Mouse (Mus musculus) NIH3T3 (cell line): ENCODE data around the gene Prdx6.
"Not testable (repeated sequence)": the region's sequence is repeated elsewhere in the genome, so short reads cannot be mapped to it uniquely, and the experiment has no call there.

Experiments
- DNase-seq: peaks from one replicate; pipeline ENCODE4 v3.0.0-alpha.2; 2012; ENCODE audit warnings: low read depth

Gene Prdx6

GRCm38 (mm10) chr1:161250031-161250603 is 902 bp downstream of the Prdx6 start:
- peak; percentile 65 for DNase-seq

- peak; percentile 30 for DNase-seq
Measured at GRCm38 (mm10) chr1:161249442-161249841, 1.6 kb downstream of the Prdx6 start.

GRCm38 (mm10) chr1:161248685-161249084 is 2.3 kb downstream of the Prdx6 start:
- DNase-seq = peak; percentile 60

- DNase-seq = peak; percentile 39
Measured at GRCm38 (mm10) chr1:161247643-161248580, 3.1 kb downstream of the Prdx6 start.

GRCm38 (mm10) chr1:161247176-161247575 is 3.8 kb downstream of the Prdx6 start:
- DNase-seq = no peak

DNA sequence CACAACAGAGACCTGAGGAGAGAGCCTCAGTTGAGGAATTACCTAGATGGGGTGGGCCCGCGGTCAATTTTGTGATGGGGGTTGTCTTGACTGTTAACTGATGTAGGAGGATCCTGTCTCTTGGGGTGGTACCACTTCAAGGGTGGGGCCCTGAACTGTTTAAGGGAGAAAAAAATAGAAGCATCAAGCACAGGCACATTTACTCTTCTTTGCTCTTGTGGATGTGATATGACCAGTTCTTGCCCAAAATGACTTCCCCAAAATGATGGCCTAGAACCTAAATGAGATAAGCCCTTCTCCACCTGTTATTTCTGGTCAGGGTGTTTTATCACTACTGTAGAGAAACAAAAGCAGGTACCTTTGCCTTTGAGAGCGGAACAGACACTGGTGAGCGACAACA is 13.3 kb downstream of the Prdx6 start:
- no peak for DNase-seq

DNA sequence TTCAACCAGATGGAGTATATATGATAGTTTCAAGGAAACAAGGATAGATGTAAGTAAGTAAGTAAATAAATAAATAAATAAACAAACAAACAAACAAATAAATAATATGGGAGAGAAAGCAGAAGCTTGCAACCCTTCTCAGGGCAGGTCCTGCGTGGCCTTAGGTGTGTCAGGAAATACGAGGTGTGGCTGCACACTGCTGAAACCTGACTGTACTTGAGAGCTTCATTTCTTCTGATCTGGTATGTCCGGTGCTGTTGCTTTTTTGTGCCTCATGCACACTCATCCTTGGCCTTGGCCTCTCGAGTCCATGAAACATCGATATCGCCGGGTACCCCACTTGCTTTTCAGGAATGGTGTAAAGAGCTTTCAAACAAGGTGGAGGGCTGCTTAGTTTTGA is 13.7 kb downstream of the Prdx6 start:
- no peak for DNase-seq

- DNase-seq = peak; percentile 64
Measured at GRCm38 (mm10) chr1:161233226-161233839, 17.7 kb downstream of the Prdx6 start.

DNA sequence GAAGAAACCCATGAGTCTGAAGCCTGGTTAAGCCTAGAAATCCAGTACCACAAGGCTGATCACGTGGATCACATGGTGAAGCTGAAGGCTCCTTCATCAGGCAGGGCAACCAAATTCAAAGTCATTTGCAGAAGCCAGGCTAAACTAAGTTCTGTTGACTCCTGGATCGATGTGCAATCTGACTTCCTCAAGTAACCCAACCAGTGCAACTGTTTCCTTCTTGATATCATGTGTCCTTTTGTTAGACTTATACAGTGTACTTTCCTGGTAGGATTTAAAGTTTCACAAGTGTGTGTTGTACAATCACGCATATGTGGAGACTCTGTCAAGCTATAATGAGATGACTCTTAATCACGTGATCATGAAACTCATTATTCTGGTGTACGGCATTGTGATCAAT is 18.8 kb downstream of the Prdx6 start:
- DNase-seq = no peak

DNA sequence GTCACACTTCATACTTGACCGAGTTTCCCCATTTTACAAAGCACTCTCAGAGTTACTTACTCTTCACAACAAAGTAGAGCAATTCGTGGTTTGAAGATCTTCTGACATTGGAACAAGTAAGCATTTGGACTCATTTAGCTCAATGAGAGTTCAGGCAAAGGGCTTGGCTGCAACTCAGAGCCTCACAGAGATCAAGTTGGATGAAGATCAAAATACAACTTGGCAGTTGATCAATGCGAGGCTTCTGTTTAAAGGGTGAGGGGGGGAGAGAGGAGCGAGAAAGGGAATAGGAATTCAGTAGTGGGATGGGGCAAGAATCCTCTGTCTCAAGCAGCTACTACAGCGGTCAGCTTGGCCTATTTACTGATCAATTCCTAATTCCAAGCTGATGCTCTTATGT is 26.2 kb downstream of the Prdx6 start:
- peak; percentile 78 for DNase-seq

- DNase-seq = no peak
Measured at GRCm38 (mm10) chr1:161219816-161220215, 31.2 kb downstream of the Prdx6 start.

- peak; percentile 77 for DNase-seq
Measured at GRCm38 (mm10) chr1:161214465-161214864, 36.6 kb downstream of the Prdx6 start.

- DNase-seq = no peak
Measured at GRCm38 (mm10) chr1:161199856-161200255, 51.2 kb downstream of the Prdx6 start.

- DNase-seq = not testable (repeated sequence)
Measured at GRCm38 (mm10) chr1:161196364-161196763, 54.7 kb downstream of the Prdx6 start.

DNA sequence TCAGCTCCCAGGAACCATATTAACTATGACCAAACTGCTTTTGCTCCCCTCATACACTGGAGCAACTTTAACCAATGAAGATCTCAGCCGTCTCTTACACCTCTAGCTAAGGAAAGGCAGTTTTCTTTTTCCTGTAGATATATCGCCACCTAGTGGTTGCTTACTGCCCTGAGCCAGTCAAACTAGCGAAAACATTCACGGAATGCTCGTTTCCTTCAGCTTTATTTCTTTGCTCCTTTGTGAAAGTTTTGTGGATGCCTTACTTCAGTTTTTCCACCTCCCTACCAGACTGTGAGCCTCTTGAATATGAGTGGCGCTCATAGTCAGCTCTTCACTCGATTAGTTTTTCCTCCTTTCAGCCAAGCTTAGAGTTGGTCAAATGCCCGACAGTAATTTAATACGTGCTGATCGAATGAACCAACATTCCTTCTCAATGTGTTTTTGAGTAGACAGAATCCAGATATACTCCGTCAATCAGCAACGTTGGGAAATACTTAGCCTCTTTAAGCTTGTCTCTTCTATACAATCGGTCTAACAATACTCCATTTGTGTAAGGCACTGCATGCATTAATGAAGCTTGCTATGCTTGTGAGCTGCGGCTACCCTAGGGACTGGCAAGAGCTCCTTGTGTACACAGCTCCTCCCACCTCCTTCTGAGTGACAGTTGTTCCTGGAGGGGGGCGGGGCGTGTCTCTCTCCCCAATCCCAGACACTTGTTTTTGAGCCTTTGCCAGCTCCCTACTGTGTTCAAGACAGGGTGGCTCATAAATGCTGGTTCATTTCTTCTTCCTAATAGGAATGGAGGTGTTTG is 55.3 kb downstream of the Prdx6 start:
- peak; percentile 89 for DNase-seq

DNA sequence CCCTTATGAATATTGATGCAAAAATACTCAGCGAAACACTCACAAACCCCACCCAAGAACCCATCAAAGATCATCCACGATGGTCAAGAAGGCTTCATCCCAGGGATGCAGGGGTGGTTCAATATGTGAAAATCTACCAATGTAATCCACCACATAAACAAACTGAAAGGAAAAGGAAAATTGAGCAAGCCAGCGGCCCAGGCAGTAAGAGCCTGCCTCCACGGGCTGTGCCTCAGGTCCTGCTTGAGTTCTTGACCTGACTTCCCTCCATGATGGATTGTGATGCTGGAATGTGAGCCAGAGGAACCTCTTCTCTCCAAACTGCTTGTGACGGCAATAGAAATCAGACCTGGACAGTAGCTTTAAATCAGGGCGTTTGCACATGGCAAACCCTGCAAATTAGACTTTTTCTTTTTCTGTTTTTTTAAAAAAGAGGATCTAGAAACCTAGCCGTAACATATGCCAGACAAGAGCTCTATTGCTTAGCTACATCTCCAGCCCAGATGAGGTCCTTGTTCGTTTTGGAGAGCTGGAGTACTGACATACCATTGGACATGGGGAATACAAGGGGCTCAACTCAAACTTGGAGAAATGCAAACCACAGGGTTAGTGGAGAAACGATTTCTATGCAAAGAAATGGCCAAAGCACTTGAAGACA is 60.6 kb downstream of the Prdx6 start:
- no peak for DNase-seq
